Mouse (Mus musculus): Measurements from ENCODE around the gene Phf24. TPM values are rescaled to one million over a fixed set of nuclear protein-coding genes. Genes with fewer than 3 reads are reported as not detected.

The Phf24 gene
- polyA plus RNA-seq, 1 experiment, result not detected

GRCm38 (mm10) chr4:42920726-42921125, 4.3 kb downstream of the Phf24 start:
- WGBS, result 67% methylated on average over 9 of the region's 9 CpGs
- no peak overlapping the region for H3K4me3 ChIP-seq (replicated peaks; ENCODE audit: control insufficient read depth, low read depth, low read length)
- TF ChIP-seq POLR2A (IDR thresholded peaks at IDR 0.05; ENCODE audit: borderline replicate concordance, control insufficient read depth, low read depth, low read length), result no peak
- TF ChIP-seq CTCF (IDR thresholded peaks at IDR 0.05; ENCODE audit: control insufficient read depth, insufficient read depth, low read length), result no peak
- no peaks in the 10 kb centered on the region for H3K4me1 ChIP-seq (ENCODE audit: control insufficient read depth, insufficient read depth, low read length)
- no peak overlapping the region for H3K27ac ChIP-seq (ENCODE audit: control insufficient read depth, insufficient read depth, low read depth, low read length, poor library complexity)

- TF ChIP-seq CTCF (IDR thresholded peaks at IDR 0.05; ENCODE audit: control insufficient read depth, insufficient read depth, low read length), result no peak
- no peak for TF ChIP-seq POLR2A (IDR thresholded peaks at IDR 0.05; ENCODE audit: borderline replicate concordance, control insufficient read depth, low read depth, low read length)
- no peaks in the 10 kb centered on the region for H3K4me1 ChIP-seq (ENCODE audit: control insufficient read depth, insufficient read depth, low read length)
- no peak overlapping the region for H3K27ac ChIP-seq (ENCODE audit: control insufficient read depth, insufficient read depth, low read depth, low read length, poor library complexity)
- WGBS, result 70% methylated on average over 2 of the region's 2 CpGs
- no peak overlapping the region for H3K4me3 ChIP-seq (replicated peaks; ENCODE audit: control insufficient read depth, low read depth, low read length)
Measured at GRCm38 (mm10) chr4:42921536-42921935, 5.1 kb downstream of the Phf24 start.

GRCm38 (mm10) chr4:42922056-42922455, 5.6 kb downstream of the Phf24 start:
- TF ChIP-seq CTCF (IDR thresholded peaks at IDR 0.05; ENCODE audit: control insufficient read depth, insufficient read depth, low read length) (no peak), POLR2A (IDR thresholded peaks at IDR 0.05; ENCODE audit: borderline replicate concordance, control insufficient read depth, low read depth, low read length) (no peak)
- Histone ChIP-seq H3K27ac (ENCODE audit: control insufficient read depth, insufficient read depth, low read depth, low read length, poor library complexity) (no peak overlapping the region), H3K4me3 (replicated peaks; ENCODE audit: control insufficient read depth, low read depth, low read length) (no peak overlapping the region), H3K4me1 (ENCODE audit: control insufficient read depth, insufficient read depth, low read length) (no peaks in the 10 kb centered on the region)
- WGBS, result 64% methylated on average over 6 of the region's 6 CpGs

GRCm38 (mm10) chr4:42922461-42922860, 6.0 kb downstream of the Phf24 start:
- TF ChIP-seq CTCF (IDR thresholded peaks at IDR 0.05; ENCODE audit: control insufficient read depth, insufficient read depth, low read length), result no peak
- no peak for TF ChIP-seq POLR2A (IDR thresholded peaks at IDR 0.05; ENCODE audit: borderline replicate concordance, control insufficient read depth, low read depth, low read length)
- H3K4me3 ChIP-seq (replicated peaks; ENCODE audit: control insufficient read depth, low read depth, low read length), result no peak overlapping the region
- 84% methylated on average over 8 of the region's 8 CpGs for WGBS
- no peak overlapping the region for H3K27ac ChIP-seq (ENCODE audit: control insufficient read depth, insufficient read depth, low read depth, low read length, poor library complexity)
- no peaks in the 10 kb centered on the region for H3K4me1 ChIP-seq (ENCODE audit: control insufficient read depth, insufficient read depth, low read length)

GRCm38 (mm10) chr4:42924095-42924710, 7.7 kb downstream of the Phf24 start:
- no peaks in the 10 kb centered on the region for H3K4me1 ChIP-seq (ENCODE audit: control insufficient read depth, insufficient read depth, low read length)
- 80% methylated on average over 13 of the region's 13 CpGs for WGBS
- no peak overlapping the region for H3K27ac ChIP-seq (ENCODE audit: control insufficient read depth, insufficient read depth, low read depth, low read length, poor library complexity)
- no peak overlapping the region for H3K4me3 ChIP-seq (replicated peaks; ENCODE audit: control insufficient read depth, low read depth, low read length)
- TF ChIP-seq CTCF (IDR thresholded peaks at IDR 0.05; ENCODE audit: control insufficient read depth, insufficient read depth, low read length) (no peak), POLR2A (IDR thresholded peaks at IDR 0.05; ENCODE audit: borderline replicate concordance, control insufficient read depth, low read depth, low read length) (no peak)

- Histone ChIP-seq H3K4me1 (ENCODE audit: control insufficient read depth, insufficient read depth, low read length) (peaks cover 2% of the 10 kb centered on the region; the same call in 1 of the 2 replicates), H3K27ac (ENCODE audit: control insufficient read depth, insufficient read depth, low read depth, low read length, poor library complexity) (no peak overlapping the region), H3K4me3 (replicated peaks; ENCODE audit: control insufficient read depth, low read depth, low read length) (no peak overlapping the region)
- TF ChIP-seq CTCF (IDR thresholded peaks at IDR 0.05; ENCODE audit: control insufficient read depth, insufficient read depth, low read length) (peak; percentile 46), POLR2A (IDR thresholded peaks at IDR 0.05; ENCODE audit: borderline replicate concordance, control insufficient read depth, low read depth, low read length) (no peak)
- 77% methylated on average over 5 of the region's 5 CpGs for WGBS
Measured at GRCm38 (mm10) chr4:42928209-42928608, 11.7 kb downstream of the Phf24 start.

- WGBS, result 92% methylated on average over 9 of the region's 9 CpGs
- TF ChIP-seq CTCF (IDR thresholded peaks at IDR 0.05; ENCODE audit: control insufficient read depth, insufficient read depth, low read length) (no peak), POLR2A (IDR thresholded peaks at IDR 0.05; ENCODE audit: borderline replicate concordance, control insufficient read depth, low read depth, low read length) (no peak)
- no peak overlapping the region for H3K4me3 ChIP-seq (replicated peaks; ENCODE audit: control insufficient read depth, low read depth, low read length)
Measured at GRCm38 (mm10) chr4:42928952-42929351, 12.5 kb downstream of the Phf24 start.

GRCm38 (mm10) chr4:42932229-42932969, 15.9 kb downstream of the Phf24 start:
- no peak for TF ChIP-seq POLR2A (IDR thresholded peaks at IDR 0.05; ENCODE audit: borderline replicate concordance, control insufficient read depth, low read depth, low read length)
- no peak for TF ChIP-seq CTCF (IDR thresholded peaks at IDR 0.05; ENCODE audit: control insufficient read depth, insufficient read depth, low read length)
- H3K27ac ChIP-seq (ENCODE audit: control insufficient read depth, insufficient read depth, low read depth, low read length, poor library complexity), result no peak overlapping the region
- 79% methylated on average over 8 of the region's 8 CpGs for WGBS
- H3K4me3 ChIP-seq (replicated peaks; ENCODE audit: control insufficient read depth, low read depth, low read length), result no peak overlapping the region
- H3K4me1 ChIP-seq (ENCODE audit: control insufficient read depth, insufficient read depth, low read length), result peaks cover 2% of the 10 kb centered on the region; the same call in 1 of the 2 replicates

More at GRCm38 (mm10) chr4:42928952-42929351, 12.5 kb downstream of the Phf24 start:
- H3K27ac ChIP-seq (ENCODE audit: control insufficient read depth, insufficient read depth, low read depth, low read length, poor library complexity), result no peak overlapping the region
- H3K4me1 ChIP-seq (ENCODE audit: control insufficient read depth, insufficient read depth, low read length), result peaks cover 2% of the 10 kb centered on the region; the same call in 1 of the 2 replicates

Data from bone marrow, adult 2 months (tissue).